Mouse (Mus musculus): ENCODE data around the gene Wrnip1.
A peak's percentile ranks its signal among the peaks of the same experiment; 100 is the strongest.

Wrnip1 gene

DNA sequence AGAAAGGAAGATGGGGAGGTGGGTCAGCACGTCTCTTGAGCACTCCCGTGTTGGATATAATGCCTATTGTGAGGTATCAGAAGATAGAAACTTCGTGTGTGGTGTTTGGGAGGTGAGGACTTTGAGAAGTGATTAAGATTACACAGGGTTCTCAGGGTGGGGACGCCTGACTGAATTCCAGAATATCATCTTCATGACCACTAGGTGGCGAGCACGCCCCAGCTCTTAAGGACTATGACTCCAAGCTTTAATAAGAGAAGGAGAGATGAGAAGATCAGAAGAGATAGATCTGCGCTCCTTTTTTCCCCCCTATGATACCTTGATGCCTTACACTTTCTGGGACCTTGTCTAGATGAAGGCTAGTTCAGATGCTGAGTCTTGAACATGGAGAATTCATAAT, 50.1 kb downstream of the Wrnip1 start:
- peak in 1 of 2 experiments; percentile 63 for DNase-seq (ENCODE audit: low spot score in 2 of 2)

DNA sequence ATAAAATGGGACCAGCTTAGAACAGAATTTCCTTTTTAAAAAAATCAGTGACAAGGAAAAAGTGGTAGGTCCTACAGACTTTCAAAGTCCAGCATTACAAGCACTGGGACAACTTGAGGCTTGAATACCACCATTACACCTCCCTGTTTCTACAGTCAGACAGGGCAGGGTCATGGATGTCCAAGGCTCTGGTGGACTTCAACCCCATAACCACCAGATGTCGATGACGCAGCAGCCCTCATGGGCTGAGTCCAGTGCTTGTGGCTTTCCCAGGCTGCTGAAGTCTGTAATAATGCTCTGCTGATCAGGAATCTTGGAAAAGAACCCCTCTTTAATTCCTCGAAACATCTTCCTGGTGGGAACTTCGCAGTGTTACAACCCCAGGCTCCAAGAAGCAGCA, 50.7 kb downstream of the Wrnip1 start:
- DNase-seq (ENCODE audit: low spot score in 2 of 2), result peak in 1 of 2 experiments; percentile 50

DNA sequence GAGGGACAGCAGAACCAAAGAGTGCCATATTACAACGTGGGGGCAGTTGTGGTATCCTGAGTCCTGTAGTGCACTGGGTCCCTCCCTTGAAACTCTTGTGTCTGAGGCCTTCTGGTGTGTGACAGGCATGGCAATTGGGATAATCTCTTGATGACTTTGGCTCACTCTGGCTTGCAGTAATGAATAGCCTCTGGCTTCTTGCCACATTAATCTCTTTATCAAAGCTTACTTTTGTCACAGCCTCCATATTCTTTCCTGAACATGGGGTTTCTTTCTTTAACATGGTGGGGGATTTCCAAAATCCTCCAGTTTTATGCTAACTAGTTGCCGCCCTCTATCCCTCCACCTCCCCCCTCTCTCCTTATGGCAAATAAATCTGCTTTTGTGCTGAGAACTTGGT, 51.2 kb downstream of the Wrnip1 start:
- DNase-seq (ENCODE audit: low spot score in 2 of 2), result peak in 1 of 2 experiments; percentile 13

DNA sequence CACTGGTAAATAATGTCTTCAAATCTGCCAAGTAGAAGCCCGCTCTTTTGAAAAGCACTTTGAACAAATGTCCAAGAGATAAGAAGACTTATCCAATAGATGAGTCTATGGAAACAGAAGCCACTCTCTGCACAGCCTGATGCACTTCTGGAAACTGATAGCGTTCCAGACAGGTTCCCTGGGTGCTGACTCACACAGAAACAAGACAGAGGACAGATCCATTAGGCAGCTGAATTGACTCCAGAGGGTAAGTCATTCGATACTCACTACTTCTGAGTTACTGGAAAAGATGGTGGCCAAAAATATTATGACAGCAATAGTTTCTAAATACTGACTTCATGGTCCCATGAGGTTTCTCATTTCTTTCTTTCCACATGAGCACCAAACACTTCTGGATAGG, 59.0 kb downstream of the Wrnip1 start:
- peak in 1 of 2 experiments; percentile 34 for DNase-seq (ENCODE audit: low spot score in 2 of 2)

DNA sequence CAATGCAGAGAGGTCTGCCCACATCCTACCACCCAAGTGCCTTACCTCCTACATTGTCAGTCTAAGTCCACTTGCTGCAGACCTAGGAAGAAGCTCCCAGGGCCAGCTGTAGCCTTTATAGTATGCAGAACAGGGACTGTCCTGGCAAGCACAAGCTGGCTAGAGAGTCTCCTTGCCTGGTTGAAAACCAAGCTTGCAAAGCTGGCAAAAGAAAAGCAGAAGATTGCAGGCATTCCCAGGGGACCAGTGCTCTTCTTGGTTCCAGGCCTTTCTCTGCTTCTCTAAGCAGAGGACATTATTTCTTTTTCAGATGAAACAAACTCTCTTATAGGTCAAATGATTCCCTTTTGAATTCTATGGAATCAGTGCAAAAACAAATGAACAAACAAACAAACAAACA, 61.6 kb downstream of the Wrnip1 start:
- peak in 1 of 2 experiments; percentile 55 for DNase-seq (ENCODE audit: low spot score in 2 of 2)

DNA sequence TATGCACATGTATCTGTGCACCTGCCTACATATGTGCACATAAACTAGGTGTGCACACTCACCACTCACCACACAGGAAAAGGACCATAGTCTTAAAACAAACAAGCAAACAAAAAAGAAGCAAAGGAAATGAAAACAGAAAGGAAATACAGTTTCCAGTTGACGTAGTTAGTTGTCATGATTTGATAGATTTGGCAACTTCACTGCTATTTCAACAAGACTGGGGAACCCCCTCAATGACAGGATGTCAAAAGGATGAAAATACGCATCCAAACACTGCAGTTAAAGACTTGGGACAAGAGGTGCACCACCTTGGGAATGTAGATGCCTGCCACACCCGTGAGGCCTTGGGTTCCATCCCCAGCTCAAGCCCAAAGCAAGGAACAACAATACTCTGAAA, 62.7 kb downstream of the Wrnip1 start:
- peak in 1 of 2 experiments; percentile 11 for DNase-seq (ENCODE audit: low spot score in 2 of 2)

DNA sequence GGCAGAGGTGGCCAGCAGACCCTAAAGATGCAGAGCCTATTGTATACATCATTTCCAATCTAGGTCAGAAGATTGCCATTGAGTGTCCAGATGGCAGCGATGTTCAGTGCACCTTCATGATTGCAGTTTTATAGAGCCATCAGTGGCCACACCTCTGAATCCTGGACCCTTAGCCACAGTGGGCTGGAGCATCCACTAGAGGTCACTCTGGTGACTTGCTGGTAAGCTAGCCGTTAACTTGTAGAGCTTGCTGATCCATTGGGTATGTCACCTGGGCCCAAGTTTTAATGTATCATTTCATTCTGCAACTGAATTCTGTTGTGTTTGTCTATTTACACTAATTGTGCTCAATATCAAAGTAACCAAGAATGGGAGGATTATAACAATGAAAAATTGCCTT, 63.8 kb downstream of the Wrnip1 start:
- DNase-seq (ENCODE audit: low spot score in 2 of 2), result peak in 1 of 2 experiments; percentile 47

DNA sequence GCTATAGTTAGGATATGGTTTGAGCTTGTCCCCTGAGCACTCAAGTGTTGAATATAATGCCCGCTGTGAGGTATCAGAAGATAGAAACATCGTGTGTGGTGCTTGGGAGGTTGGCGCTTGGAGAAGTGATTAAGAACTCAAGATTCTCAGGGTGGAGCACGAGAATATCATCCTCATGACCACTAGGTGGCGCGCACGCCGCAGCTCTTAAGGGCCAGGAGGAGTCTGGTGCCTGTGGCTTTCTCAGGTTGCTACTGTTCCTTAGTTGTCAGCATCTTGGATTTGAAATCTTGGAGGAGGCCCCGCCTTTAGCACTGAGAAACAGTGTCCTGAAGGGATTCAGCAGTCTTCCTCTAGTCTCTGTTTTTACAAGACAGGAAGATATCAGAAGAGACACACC, 64.6 kb downstream of the Wrnip1 start:
- DNase-seq (ENCODE audit: low spot score in 2 of 2), result peak; percentile 64 to 87

DNA sequence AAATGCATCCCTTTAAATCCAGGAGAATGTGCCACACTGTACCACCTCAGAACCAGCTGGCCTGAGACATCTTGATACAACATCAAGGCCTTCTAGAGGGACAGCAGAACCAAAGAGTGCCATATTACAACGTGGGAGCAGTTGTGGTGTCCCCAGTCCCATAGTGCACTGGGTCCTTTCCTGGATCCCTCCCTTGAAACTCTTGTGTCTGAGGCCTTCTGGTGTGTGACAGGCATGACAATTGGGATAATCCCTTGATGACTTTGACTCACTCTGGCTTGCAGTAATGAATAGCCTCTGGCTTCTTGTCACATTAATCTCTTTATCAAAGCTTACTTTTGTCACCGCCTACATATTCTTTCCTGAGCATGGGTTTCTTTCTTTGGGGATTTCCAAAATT, 65.2 kb downstream of the Wrnip1 start:
- DNase-seq (ENCODE audit: low spot score in 2 of 2), result peak in 1 of 2 experiments; percentile 46

DNA sequence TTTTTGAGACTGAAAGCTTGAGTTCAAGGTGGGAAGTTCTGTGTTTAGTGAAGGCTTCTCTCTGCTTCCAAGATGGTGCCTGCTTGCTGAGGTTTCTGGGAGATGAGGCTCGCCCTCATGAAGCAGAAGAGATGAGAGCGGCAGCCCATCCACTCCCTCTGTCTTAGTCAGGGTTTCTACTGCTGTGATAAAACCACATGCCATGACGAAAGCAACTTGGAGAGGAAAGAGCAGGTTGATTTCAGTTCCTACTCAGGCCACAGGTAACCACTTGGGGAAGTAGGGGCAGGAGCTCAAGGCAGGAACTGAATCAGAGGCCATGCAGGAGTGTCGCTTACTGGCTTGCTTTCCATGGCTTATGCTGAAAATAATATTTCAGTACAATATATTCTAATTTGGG, 66.4 kb downstream of the Wrnip1 start:
- peak in 1 of 2 experiments; percentile 51 for DNase-seq (ENCODE audit: low spot score in 2 of 2)

DNA sequence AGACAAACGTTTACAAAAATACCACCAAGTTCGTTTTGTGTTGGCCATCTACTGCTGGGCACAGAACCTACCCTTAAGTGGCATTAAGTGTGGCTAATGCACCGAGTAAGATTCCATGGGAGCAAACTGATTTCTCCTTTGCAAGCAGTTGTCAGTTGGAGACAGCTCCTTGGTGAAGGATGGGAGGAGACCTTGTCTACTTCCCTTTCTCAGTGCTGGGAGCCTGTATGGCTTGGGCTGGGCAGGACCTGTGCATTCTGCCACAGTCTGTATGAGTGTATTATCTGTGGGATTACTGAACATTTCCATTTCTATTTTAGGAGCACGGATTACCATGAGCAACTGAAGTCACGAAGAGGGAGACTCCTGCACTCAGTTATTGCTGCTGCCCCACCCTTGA, 67.0 kb downstream of the Wrnip1 start:
- DNase-seq (ENCODE audit: low spot score in 2 of 2), result peak in 1 of 2 experiments; percentile 52

All from spleen, postnatal 4 days (tissue).